Mouse (Mus musculus) forebrain, embryonic 12.5 days (tissue): ENCODE measurements around the gene Nanos3. TPM values are rescaled to one million over a fixed set of nuclear protein-coding genes. Genes with fewer than 3 reads are reported as not detected.

Experiments used
- ATAC-seq: fragments of 200-750 bp; cut with Nextera tagmentation; 2 replicates; pipeline ENCODE4 v1.8.0; 2017; ENCODE audit warnings: moderate TSS enrichment; ENCODE audit not compliant: low FRiP score
- H3K27ac ChIP-seq: fragments of 300-500 bp; sonication (generic); 2 replicates; pipeline ENCODE4 v1.5.1; 2016; ENCODE audit warnings: mild to moderate bottlenecking
- H3K27me3 ChIP-seq: fragments of 300-500 bp; sonication (generic); 2 replicates; pipeline ENCODE4 v1.6.1; 2016; ENCODE audit warnings: mild to moderate bottlenecking
- H3K36me3 ChIP-seq: fragments of 300-500 bp; sonication (generic); replicated peaks from 2 replicates; pipeline ENCODE4 v1.6.1; 2016; ENCODE audit warnings: mild to moderate bottlenecking
- H3K4me1 ChIP-seq: fragments of 300-500 bp; sonication (generic); 2 replicates; pipeline ENCODE4 v1.6.1; 2016
- H3K4me2 ChIP-seq: fragments of 300-500 bp; sonication (generic); 2 replicates; pipeline ENCODE4 v1.6.1; 2016; ENCODE audit warnings: mild to moderate bottlenecking, moderate library complexity
- H3K4me3 ChIP-seq: fragments of 300-500 bp; sonication (generic); replicated peaks from 2 replicates; pipeline ENCODE4 v1.5.1; 2016; ENCODE audit warnings: mild to moderate bottlenecking
- H3K9ac ChIP-seq: fragments of 300-500 bp; sonication (generic); 2 replicates; pipeline ENCODE4 v1.6.1; 2016; ENCODE audit warnings: mild to moderate bottlenecking
- H3K9me3 ChIP-seq: fragments of 300-500 bp; sonication (generic); 2 replicates; pipeline ENCODE4 v1.6.1; 2016
- WGBS: fragments of 180-500 bp; shearing (Covaris S2); methylation state at CpG from one replicate; pipeline ENCODE4 v1.1.7; 2016; 5-methylcytosine and 5-hydroxymethylcytosine counted together
- polyA plus RNA-seq: library from polyadenylated mRNA; unstranded; fragments of >200 nt; fragmentation: Nextera tagmentation; extraction: Ambion mirVana; gene quantifications from 2 replicates; pipeline ENCODE4 v1.2.1, GENCODE M21; 2016

Nanos3 gene
- polyA plus RNA-seq, 1 experiment from 2014 or later = 5.9 TPM

DNA sequence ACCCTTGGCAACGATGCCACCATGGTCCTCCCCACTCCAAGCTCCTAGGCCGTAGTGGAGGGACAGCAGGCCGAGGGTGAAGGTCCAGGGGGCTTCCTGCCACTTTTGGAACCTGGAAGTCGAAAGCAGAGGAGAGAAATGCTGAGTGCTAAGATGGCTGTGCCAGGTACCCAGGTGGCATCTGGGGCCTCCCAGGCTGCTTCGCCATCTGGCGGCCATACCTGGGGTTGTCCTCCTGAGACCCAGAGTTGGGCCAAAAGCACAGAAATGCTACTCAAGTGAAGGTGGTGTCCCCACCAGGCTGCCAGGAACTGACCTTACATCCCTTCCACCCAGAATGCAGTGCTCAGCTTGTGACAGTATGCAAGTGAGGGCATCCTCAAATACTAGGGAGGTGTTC lies 11.2 kb downstream of the Nanos3 start:
- H3K27ac ChIP-seq = no peak overlapping the region
- H3K9me3 ChIP-seq = no peaks in the 10 kb centered on the region
- H3K36me3 ChIP-seq = peaks cover 73% of the 10 kb centered on the region
- H3K4me2 ChIP-seq = no peak overlapping the region
- no peaks in the 10 kb centered on the region for H3K27me3 ChIP-seq
- H3K9ac ChIP-seq = no peak overlapping the region
- no peak for ATAC-seq
- peaks cover 8% of the 10 kb centered on the region for H3K4me1 ChIP-seq
- H3K4me3 ChIP-seq = no peak overlapping the region
- WGBS = 87% methylated on average over 6 of the region's 6 CpGs

DNA sequence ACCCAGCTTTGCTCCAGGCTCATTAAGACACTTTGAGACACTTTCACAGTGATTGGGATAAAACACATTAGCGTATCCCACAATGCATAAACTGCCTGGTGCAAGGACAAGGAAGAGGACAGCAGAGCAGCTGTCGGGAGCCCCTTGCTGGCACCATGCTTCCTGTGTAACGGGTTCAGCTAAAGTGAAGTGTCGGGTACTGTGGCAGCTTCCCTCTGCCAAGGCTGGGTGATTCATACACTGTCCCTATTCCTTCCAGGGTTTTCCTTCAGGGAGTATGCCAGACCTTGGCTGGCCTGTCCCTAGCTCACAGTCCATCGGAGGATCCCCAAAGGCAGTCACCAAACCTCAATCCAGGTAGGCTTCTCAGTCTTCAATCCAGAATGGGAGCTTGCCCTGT lies 14.9 kb downstream of the Nanos3 start:
- Histone ChIP-seq H3K4me2 (no peak overlapping the region), H3K9ac (no peak overlapping the region), H3K27me3 (no peaks in the 10 kb centered on the region), H3K4me3 (no peak overlapping the region), H3K9me3 (no peaks in the 10 kb centered on the region), H3K4me1 (no peaks in the 10 kb centered on the region), H3K27ac (no peak overlapping the region), H3K36me3 (peaks cover 52% of the 10 kb centered on the region)
- WGBS = 92% methylated on average over 5 of the region's 5 CpGs
- ATAC-seq = no peak

GRCm38 (mm10) chr8:84167696-84168095 lies 17.3 kb downstream of the Nanos3 start:
- no peak for ATAC-seq
- WGBS = 98% methylated on average over 2 of the region's 2 CpGs
- H3K27me3 ChIP-seq = no peaks in the 10 kb centered on the region
- no peak overlapping the region for H3K4me3 ChIP-seq
- H3K4me2 ChIP-seq = no peak overlapping the region
- no peaks in the 10 kb centered on the region for H3K4me1 ChIP-seq
- no peak overlapping the region for H3K27ac ChIP-seq
- peaks cover 33% of the 10 kb centered on the region for H3K36me3 ChIP-seq
- H3K9ac ChIP-seq = no peak overlapping the region
- no peaks in the 10 kb centered on the region for H3K9me3 ChIP-seq

GRCm38 (mm10) chr8:84157620-84158019 lies 27.4 kb downstream of the Nanos3 start:
- Histone ChIP-seq H3K27ac (no peak overlapping the region), H3K36me3 (peaks cover 12% of the 10 kb centered on the region; the same call in 1 of the 2 replicates), H3K4me3 (no peak overlapping the region), H3K9ac (no peak overlapping the region), H3K4me2 (no peak overlapping the region), H3K9me3 (no peaks in the 10 kb centered on the region), H3K4me1 (no peaks in the 10 kb centered on the region), H3K27me3 (no peaks in the 10 kb centered on the region)
- WGBS = 97% methylated on average over 4 of the region's 4 CpGs
- ATAC-seq = no peak

DNA sequence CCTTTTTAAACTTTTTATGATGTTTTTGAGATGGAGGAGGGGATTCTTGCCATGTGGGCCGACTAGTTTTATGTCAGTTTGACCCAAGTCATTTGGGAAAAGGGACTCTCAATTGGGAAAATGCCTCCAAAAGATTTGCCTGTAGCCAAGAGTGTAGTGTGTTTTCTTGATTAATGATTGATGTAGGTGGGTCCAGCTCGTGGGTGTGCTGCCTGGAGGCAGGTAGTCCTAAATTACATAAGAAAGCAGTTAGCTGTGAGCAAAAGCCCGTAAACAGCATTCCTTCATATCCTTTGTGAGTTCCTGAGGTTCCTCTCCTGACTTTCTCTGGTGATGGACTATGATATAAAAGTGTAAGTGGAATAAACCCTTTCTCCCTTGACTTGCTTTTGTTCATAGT lies 35.8 kb downstream of the Nanos3 start:
- no peaks in the 10 kb centered on the region for H3K9me3 ChIP-seq
- H3K4me3 ChIP-seq = no peak overlapping the region
- peaks cover 10% of the 10 kb centered on the region for H3K36me3 ChIP-seq
- no peak overlapping the region for H3K9ac ChIP-seq
- no peak for ATAC-seq
- H3K27me3 ChIP-seq = no peaks in the 10 kb centered on the region; the same call in 1 of the 2 replicates
- peaks cover 24% of the 10 kb centered on the region for H3K4me1 ChIP-seq
- H3K4me2 ChIP-seq = no peak overlapping the region
- no peak overlapping the region for H3K27ac ChIP-seq
- 83% methylated on average over 3 of the region's 3 CpGs for WGBS

GRCm38 (mm10) chr8:84148531-84148850 lies 36.5 kb downstream of the Nanos3 start:
- no peak overlapping the region for H3K27ac ChIP-seq

GRCm38 (mm10) chr8:84147769-84148530 lies 37.1 kb downstream of the Nanos3 start, which contains the start of the genes Cc2d1a and 4930432K21Rik:
Cc2d1a (minus strand) TSS chr8:84147936.
4930432K21Rik (plus strand) TSS chr8:84148025.
- 18% methylated on average over 49 of the region's 49 CpGs for WGBS
- peak; percentile 95 for ATAC-seq
- H3K27ac ChIP-seq = no peak within 1 kb of the TSS

More at GRCm38 (mm10) chr8:84148531-84148850, 36.5 kb downstream of the Nanos3 start:
- peaks cover 24% of the 10 kb centered on the region for H3K4me1 ChIP-seq
- H3K27me3 ChIP-seq = no peaks in the 10 kb centered on the region; the same call in 1 of the 2 replicates
- no peak overlapping the region for H3K9ac ChIP-seq
- peaks cover 17% of the 10 kb centered on the region for H3K36me3 ChIP-seq
- no peak overlapping the region for H3K4me3 ChIP-seq
- peak; percentile 20; the same call in 1 of the 2 replicates for ATAC-seq
- peak overlapping the region; percentile 91 for H3K4me2 ChIP-seq
- no peaks in the 10 kb centered on the region for H3K9me3 ChIP-seq
- WGBS = 91% methylated on average over 5 of the region's 5 CpGs

GRCm38 (mm10) chr8:84147324-84147766 lies 37.7 kb downstream of the Nanos3 start:
- ATAC-seq = peak; percentile 76
- Histone ChIP-seq H3K9me3 (no peaks in the 10 kb centered on the region), H3K36me3 (peaks cover 29% of the 10 kb centered on the region), H3K4me3 (peak overlapping the region; percentile 74), H3K27ac (no peak overlapping the region), H3K4me1 (peaks cover 24% of the 10 kb centered on the region), H3K9ac (peak overlapping the region; percentile 74), H3K27me3 (no peaks in the 10 kb centered on the region; the same call in 1 of the 2 replicates), H3K4me2 (peak overlapping the region; percentile 91)
- WGBS = 4% methylated on average over 14 of the region's 14 CpGs

More at GRCm38 (mm10) chr8:84147769-84148530, 37.1 kb downstream of the Nanos3 start, which contains the start of the genes Cc2d1a and 4930432K21Rik:
- Histone ChIP-seq H3K36me3 (peaks cover 23% of the 10 kb centered on the region), H3K4me3 (peak within 1 kb of the TSS; percentile 74), H3K4me2 (peak within 1 kb of the TSS; percentile 91), H3K4me1 (peaks cover 24% of the 10 kb centered on the region), H3K9me3 (no peaks in the 10 kb centered on the region), H3K27me3 (no peaks in the 10 kb centered on the region; the same call in 1 of the 2 replicates), H3K9ac (peak within 1 kb of the TSS; percentile 74)

DNA sequence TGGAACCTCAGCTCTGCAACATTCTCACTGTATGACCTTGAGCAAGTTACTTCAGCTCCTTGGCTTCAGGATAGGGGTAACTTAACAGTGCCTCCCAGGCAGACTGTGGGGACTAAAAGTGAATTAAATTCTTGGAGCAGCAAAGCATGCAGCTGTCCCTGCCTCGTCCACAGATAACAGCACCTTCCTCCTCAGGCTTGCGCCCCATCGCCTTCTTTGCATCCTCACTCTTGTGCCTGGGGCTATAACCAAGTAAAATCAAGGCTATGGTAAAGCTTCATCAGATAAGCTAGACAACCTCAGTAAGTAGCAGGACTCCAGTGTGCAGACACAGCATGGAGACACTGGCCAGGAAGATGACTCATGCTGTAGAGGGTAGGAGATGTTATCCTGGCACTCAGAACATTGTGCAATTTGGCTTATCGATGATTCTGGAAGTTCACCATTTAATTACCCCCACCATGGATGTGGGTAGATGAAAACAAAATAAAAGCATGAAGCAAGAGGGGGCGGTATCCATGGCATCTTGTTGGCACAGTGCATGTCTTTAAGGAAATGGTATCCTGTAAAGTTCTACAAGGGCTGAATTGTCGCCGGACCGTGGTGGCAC lies 40.3 kb downstream of the Nanos3 start:
- Histone ChIP-seq H3K27me3 (no peaks in the 10 kb centered on the region; the same call in 1 of the 2 replicates), H3K9ac (no peak overlapping the region), H3K9me3 (no peaks in the 10 kb centered on the region), H3K4me1 (peaks cover 24% of the 10 kb centered on the region), H3K4me3 (no peak overlapping the region), H3K36me3 (peaks cover 53% of the 10 kb centered on the region), H3K4me2 (no peak overlapping the region), H3K27ac (no peak overlapping the region)
- ATAC-seq = no peak
- WGBS = 94% methylated on average over 8 of the region's 8 CpGs

- H3K9ac ChIP-seq = no peak overlapping the region
- peaks cover 92% of the 10 kb centered on the region for H3K36me3 ChIP-seq
- H3K27ac ChIP-seq = no peak overlapping the region
- no peaks in the 10 kb centered on the region for H3K27me3 ChIP-seq
- no peak overlapping the region for H3K4me3 ChIP-seq
- H3K4me2 ChIP-seq = no peak overlapping the region
- 93% methylated on average over 4 of the region's 4 CpGs for WGBS
- H3K9me3 ChIP-seq = no peaks in the 10 kb centered on the region
- no peak for ATAC-seq
- H3K4me1 ChIP-seq = peaks cover under 1% of the 10 kb centered on the region; the same call in 1 of the 2 replicates
Observed at GRCm38 (mm10) chr8:84140838-84141237, 44.2 kb downstream of the Nanos3 start.

- Histone ChIP-seq H3K27me3 (no peaks in the 10 kb centered on the region), H3K9ac (no peak overlapping the region), H3K9me3 (no peaks in the 10 kb centered on the region), H3K4me1 (no peaks in the 10 kb centered on the region), H3K36me3 (peaks cover 98% of the 10 kb centered on the region), H3K27ac (no peak overlapping the region), H3K4me3 (no peak overlapping the region), H3K4me2 (no peak overlapping the region)
- no peak for ATAC-seq
- WGBS = 94% methylated on average over 3 of the region's 3 CpGs
Observed at GRCm38 (mm10) chr8:84137848-84138247, 47.2 kb downstream of the Nanos3 start.

- no peak overlapping the region for H3K27ac ChIP-seq
- ATAC-seq = no peak
- H3K27me3 ChIP-seq = peaks cover 5% of the 10 kb centered on the region; the same call in 1 of the 2 replicates
- H3K4me1 ChIP-seq = peaks cover 6% of the 10 kb centered on the region; the same call in 1 of the 2 replicates
- H3K4me3 ChIP-seq = no peak overlapping the region
- WGBS = 91% methylated on average over 8 of the region's 8 CpGs
- H3K36me3 ChIP-seq = peaks cover 56% of the 10 kb centered on the region
- no peak overlapping the region for H3K4me2 ChIP-seq
- H3K9me3 ChIP-seq = no peaks in the 10 kb centered on the region
- H3K9ac ChIP-seq = no peak overlapping the region
Observed at GRCm38 (mm10) chr8:84132225-84132624, 52.8 kb downstream of the Nanos3 start.
